Mouse (Mus musculus): Measurements from ENCODE around the gene Camp.

The Camp gene

GRCm38 (mm10) chr9:109849312-109849758 is at the start of gene Camp:
Gene Camp (minus strand): TSS chr9:109849617.
- DNase-seq (ENCODE audit: low spot score in 2 of 2) = no peak

DNA sequence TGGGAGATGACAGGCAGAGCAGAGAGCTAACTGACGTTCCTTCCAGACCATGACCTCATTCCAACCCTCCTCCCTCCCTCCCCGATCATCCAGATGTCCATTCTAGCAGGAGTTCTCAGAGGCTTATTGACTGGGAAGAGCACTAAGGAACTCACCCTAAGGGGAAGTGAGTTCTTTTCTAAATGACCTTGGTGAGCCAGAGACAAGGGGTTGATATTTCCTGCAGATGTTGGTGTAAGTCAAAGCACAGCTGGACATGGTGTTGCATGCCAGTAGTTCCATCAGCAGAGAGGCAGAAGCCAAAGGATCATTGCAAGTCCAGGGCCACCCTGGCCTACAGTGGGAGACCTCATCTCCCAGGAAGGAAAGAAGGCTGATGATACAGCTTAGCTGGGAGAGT is 48.6 kb upstream of the Camp start:
- DNase-seq (ENCODE audit: low spot score in 2 of 2) = no peak

DNA sequence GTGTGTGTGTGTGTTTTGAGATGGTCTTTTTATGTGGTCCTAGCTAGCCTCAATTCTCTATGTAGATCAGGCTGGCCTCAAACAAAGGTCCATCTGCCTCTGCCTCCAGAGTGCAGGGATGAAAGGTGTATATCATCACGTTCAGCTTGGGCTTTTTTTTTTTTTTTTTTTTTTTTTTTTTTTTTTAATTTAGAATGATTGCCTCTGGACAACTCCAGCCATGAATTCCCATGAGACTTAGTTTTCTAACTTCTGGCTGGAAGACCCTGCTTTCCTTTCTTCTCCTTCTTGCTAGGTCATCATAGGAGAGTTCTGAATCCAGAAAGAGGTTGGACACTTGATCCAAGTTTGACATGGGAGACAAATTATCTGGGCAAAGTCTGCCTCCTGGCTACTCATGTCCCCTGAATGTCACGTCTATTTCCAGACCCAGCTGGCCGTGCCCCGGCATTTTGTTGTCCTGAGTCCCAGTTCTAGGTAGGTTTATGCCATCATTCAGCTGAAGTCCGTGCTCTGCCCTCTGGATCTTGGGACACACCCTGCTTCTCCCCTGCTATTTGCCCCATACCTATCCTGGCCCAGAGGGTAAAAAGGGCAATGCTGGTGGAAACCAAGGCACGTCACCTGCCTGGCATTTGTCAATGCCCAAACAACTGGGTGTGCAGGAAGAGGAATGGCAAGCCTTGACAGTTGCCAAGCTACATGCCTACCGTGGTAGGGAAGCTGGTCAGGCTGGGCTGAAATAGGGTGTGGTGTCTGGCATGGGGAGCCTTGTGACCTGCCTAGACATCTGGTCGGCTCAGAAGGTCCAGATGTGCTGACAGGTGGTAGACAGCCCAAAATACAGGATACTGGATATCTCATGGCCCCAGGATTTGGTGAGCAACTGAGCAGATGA is 47.1 kb upstream of the Camp start:
- no peak for DNase-seq (ENCODE audit: low spot score in 2 of 2)

DNA sequence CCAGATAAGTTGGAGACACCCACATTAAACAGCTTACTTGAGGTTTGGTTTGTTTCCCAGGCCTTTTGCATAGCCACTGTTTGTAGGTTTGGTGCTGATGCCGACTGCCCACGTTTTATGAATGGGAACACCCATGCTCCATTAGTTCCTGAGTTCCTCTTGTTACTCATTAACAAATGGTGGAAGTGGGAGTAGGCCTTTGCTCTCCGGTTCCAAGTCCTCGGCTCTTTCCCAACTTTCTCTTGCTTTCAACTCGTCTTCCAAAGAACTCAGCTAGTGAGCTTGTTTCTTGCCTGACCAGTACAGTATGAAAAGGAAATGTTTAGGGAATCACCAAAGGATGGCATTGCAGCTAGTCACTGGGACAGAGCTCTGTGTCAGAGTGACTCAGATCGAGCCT is 46.2 kb upstream of the Camp start:
- DNase-seq (ENCODE audit: low spot score in 2 of 2) = no peak

DNA sequence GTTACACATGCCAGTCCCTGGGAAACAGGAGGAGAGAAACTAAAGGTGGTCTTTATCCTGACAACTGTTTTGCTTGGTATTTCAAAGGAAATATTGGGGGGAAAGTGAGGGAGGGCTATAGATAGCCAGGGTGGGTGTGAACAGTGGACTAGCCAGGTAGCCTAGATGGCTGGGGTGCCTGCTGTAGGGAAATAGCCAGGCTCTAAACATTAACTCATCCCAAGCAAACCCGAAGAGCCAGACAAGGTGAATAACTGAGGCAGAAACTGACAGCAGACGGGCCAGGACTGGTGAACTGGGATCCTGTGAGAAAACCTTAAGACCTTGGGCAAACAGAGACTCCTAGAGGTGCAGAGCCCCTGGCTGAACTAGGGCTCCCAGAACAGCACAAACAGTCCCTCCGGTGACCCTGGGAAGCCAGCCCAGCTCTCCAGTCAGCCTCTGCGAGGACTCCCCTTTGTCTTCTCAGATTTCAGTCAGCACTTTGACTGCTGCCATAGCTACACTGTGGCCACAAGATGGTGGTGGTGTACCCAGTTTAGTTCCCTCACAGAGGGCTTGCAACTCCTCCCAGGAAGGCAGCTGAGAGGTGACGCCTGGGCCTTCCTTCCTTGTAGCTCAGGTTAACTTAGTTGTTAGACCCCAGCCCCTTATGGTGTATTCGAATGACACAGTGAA is 45.1 kb upstream of the Camp start:
- DNase-seq (ENCODE audit: low spot score in 2 of 2) = peak; percentile 80 to 86

DNA sequence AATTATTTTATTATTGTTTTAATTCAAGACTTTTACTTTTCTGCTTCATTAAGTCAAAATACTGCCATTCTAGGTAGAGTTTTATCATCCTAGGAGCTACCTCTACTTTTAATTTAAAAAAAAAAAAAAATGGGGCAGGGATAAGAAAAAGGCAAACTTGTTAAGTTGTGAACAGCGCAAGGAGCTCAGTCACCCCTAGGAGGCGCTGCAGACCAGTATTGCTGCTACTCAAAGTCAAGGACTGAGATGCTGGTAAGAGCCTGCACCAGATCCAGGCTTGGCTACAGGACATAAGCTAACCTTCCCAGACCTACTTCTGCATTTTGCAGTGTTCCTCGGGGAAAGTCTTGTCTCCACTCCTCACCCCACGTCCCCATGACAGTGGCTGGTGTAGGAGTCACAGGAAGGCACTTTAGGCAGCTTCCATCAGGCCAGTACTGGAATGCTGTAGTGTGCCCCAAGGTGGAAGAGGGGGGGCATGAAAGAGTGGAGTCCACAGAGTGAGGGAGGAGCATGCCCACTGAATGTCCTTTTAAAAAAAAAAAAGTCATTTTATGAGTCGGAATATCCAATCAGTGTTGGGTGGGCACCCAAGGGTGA is 43.3 kb upstream of the Camp start:
- peak; percentile 68 to 82 for DNase-seq (ENCODE audit: low spot score in 2 of 2)

- no peak for DNase-seq (ENCODE audit: low spot score in 2 of 2)
Observed at GRCm38 (mm10) chr9:109891501-109891900, 42.1 kb upstream of the Camp start.

GRCm38 (mm10) chr9:109887321-109887720 is 37.9 kb upstream of the Camp start:
- no peak for DNase-seq (ENCODE audit: low spot score in 2 of 2)

GRCm38 (mm10) chr9:109886259-109886658 is 36.8 kb upstream of the Camp start:
- no peak for DNase-seq (ENCODE audit: low spot score in 2 of 2)

DNA sequence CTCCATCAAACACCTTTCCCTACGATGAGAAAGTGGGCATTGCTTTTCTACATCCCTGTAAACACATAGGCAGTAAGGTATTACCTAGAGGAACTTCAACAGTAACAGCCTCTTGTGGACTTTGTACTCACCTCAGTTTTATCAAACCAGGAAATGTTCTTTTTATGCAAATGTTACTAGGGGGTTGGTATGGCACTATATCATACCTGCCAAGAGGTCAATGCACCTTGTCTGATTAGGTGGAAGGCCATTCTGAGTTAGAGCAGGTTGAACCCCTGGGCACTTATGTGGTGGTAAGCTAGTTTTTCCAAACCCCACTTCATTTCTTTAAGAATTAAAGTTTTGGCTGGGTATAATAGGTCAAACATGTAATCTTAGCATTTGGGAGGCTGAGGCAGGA is 29.9 kb upstream of the Camp start:
- DNase-seq (ENCODE audit: low spot score in 2 of 2) = no peak

GRCm38 (mm10) chr9:109877666-109878065 is 28.2 kb upstream of the Camp start:
- DNase-seq (ENCODE audit: low spot score in 2 of 2) = no peak

- DNase-seq (ENCODE audit: low spot score in 2 of 2) = peak; percentile 36 to 46
Observed at GRCm38 (mm10) chr9:109876756-109877155, 27.3 kb upstream of the Camp start.

- peak; percentile 71 for DNase-seq (ENCODE audit: low spot score in 2 of 2)
Observed at GRCm38 (mm10) chr9:109875695-109876601, 26.5 kb upstream of the Camp start.

GRCm38 (mm10) chr9:109874797-109875691 is 25.6 kb upstream of the Camp start, which contains the start of gene Cdc25a:
Gene Cdc25a (plus strand): TSS chr9:109875579.
- DNase-seq (ENCODE audit: low spot score in 2 of 2) = peak; percentile 98 to 99

- no peak for DNase-seq (ENCODE audit: low spot score in 2 of 2)
Observed at GRCm38 (mm10) chr9:109870983-109871572, 21.7 kb upstream of the Camp start.

DNA sequence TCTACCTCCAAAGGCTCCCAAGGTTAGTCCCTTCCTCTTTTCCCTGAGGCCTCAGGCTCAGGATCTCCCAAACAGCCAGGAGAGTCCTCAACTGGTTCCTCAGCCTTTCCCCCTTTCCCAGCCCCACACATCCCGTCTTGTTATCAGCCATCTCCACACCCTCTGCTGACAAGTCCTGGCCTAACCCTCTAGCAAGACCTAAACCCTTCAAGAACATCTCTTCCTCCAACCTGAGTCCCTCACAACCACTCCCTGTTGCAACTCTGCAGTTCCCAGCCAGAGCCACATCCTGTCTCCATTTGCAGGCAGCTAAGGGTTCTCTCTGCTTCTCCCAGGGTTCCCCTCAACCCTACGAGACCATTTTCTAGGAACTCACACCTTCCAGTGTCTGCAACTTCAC is 16.8 kb upstream of the Camp start:
- DNase-seq (ENCODE audit: low spot score in 2 of 2) = no peak

DNA sequence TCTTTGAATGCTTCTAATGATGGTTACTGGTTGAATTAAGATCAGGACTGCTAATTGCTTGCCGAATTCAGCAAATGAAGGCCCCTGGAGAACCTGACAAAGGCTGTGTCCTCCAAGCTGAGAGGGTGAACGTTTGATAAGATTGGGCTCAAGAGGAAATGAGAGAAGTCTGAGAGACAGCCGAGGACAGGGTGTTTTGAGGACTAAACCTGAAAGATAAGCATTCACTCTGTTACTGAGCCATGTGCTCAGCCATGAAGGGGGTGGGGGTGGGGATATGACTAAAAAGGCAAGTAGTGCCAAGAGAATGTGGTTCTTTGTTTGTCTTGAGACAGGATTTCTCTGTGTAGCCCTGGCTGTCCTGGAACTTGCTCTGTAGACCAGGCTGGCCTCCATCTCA is 13.7 kb upstream of the Camp start:
- no peak for DNase-seq (ENCODE audit: low spot score in 2 of 2)

DNA sequence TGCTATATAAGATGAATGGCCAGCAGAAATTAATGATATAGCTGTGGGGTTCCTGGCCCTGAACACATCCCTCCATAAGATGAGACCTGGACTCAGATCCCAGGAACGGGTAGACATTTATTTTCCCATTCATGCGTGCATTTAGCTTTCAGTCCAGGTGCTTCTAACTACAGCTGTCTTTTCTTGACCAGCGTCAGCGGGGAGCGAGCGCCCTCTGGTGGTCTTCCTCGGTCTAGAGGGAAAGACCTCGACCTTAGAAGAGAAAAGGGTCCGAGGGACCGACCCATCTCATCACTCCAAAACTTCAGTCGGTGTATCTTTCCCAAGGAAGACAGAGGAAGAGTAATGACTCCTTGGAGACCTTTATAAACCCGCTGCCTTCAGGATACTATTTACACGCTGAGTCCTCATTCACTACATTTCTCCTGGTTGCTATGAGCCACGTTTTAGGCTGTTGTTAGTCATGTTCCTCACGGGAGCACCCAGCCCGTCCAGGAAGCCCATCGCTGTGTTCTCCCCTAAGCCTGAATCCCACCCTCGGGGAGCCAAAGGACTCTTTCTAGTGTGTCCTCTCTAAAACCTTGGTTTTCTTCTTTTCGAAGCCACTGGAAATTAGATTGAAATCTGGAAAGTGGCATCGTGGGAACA is 13.1 kb upstream of the Camp start:
- DNase-seq (ENCODE audit: low spot score in 2 of 2) = peak; percentile 60 to 82

GRCm38 (mm10) chr9:109855947-109856346 is 6.5 kb upstream of the Camp start:
- no peak for DNase-seq (ENCODE audit: low spot score in 2 of 2)
